Mouse (Mus musculus) neutrophil, adult 65 days (primary cell): ENCODE data around the gene Myt1. TPM values are rescaled to one million over a fixed set of nuclear protein-coding genes. Genes with fewer than 3 reads are reported as not detected.

Experiments used
- total RNA-seq: library from RNA; stranded (reverse); gene quantifications from 2 replicates; pipeline ENCODE4 v1.2.4, GENCODE M21; 2023

Myt1 gene
- not detected in 2 replicates for total RNA-seq

DNA sequence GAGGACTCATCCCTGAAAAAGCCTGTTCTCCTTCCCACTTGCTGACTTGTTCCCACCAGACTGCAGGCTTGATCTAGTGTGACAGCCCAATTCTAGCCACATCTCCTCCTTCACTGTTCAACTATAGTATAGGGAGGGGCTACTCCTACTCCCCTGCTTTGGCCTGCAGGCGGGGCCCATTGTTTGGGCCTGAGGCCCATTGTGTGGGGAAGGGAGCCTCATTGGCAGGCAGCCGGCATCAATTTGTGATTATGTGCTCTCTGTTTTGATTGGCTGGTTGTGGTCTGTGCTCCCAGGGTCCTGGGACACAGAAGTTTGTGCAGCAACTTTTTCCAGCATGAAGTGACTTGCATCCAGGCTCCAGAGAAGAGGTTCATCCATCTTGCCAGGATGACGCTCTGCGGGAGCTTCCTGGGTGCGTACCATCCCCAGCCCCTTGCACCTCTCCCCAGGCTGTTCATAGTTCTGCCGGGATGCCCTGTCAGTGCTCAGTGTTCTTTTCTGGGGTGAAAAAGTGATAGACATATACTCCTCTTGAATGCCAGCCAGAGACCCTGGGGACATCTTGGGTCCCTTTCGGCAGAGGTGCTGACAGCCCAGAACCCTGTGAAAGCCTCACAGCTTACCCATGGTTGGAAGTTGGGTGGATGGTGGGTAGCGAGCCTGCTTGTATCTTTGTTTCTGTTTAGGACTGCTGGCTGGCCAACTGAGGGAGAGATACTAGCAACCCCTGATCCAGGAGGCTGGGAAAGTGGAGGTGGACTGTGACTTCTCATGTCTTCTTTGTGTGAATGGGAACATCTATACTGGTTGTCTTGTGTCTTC, at the start of gene Myt1:
Gene Myt1, plus strand, starts transcription at position 327 of the 825 bp plus-strand sequence.

DNA sequence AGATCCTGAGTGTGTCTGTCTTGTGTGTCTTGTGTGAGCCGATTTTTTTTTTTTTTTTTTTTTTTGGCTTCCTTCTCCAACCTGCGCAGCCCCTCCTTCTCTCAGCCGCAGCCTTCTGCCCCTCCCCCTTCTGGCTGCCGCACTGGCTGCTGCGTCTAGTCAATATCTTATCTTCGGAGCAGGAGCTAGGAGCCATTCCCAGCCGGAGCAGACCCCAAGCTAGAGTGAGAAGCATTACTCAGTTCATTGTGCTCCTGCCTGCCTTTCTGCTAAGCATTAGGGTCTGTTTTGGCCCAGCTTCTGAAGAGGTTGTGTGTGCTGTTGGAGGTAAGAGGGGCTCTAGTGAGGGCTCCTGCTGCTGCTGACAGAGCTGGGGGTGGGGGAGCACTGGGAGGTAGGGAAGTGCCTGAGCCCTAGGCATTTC, 48.2 kb upstream of the Myt1 start, which contains the start of gene Oprl1:
Gene Oprl1, plus strand, starts transcription at position 114 of the 424 bp plus-strand sequence.

DNA sequence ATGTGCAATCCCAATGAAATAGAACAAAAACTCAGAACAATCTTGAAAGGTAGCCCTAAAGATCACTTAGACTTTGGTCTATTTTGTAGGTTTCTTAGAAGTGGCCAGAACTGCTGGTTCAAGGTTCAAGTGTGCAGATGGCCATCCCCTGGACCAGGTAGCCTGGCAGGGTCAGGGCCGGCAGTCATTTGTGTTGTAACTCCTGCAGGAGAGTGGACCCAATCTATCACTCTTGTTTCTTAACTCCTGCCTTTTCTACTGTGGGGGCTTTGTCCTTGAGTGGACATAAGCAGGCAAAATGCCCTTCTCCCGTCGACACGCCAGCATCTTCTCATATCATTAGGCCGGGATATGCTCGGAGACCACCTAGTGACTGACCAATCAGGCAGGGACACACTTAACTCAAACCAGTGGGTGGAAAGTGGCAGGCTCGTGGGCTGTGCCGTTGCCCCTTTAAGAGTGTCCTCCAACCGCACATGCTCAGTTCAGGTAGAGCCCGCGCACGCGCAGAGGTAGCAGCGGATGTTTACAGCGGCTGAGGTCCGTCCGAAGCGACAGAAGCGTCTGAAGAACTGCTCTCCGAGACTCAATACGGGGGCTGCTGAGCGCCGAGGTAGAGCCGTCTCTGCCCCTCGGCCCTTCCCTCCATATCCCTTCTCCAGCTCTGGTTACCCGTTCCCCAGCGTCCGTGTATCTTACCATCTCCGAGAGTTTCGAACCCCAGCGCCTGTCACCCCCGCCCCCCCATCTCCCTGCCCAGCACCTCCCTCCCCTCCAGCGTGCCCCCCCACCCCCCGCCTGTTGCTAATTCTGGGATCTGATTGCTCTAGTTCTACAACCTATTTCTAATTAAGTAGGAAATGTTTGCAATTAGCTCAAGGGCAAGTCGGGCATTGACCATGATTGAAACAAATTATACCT, 74.5 kb downstream of the Myt1 start, which contains the start of gene Pcmtd2:
Gene Pcmtd2, plus strand, starts transcription at position 483 of the 921 bp plus-strand sequence.

DNA sequence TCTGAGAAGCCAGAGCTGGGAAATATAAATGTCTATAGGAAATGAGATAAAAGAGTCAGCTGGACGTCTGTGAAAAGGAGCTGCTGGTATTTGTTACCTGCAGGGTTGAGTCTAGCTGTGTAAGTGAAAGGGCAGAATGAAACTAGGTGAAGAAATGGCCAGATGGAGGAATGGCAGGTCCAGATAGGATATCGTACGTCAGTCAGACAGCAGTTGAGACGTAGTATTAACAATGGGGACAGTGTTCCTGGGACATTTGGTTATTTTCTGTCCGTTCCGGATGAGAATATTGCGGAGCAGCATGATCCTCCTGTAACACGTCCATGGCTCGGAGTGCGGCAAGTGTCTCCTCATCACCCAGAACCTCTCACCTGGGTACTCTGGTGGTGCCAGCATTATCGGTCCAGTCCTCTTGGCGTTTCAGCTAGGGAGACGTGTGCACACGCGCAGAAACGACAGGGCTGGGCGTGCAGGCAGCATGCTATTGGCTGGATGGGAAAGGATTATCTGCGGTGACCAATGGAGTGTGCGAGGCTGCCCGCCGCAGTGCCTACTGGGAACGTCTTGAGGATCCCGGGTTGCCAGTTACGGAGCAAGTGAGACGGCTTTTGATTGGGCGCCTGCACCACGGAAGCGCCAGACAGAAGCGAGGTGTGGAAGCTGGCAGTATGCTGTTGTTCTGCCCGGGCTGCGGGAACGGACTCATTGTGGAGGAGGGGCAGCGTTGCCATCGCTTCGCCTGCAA, 100.8 kb downstream of the Myt1 start, which contains the start of gene Polr3k:
Gene Polr3k, plus strand, starts transcription at position 547 of the 745 bp plus-strand sequence.

Other genes with a start within 250 kb of the Myt1 start
- gene Dnajc5, start 242.8 kb upstream of the Myt1 start, total RNA-seq = 132 and 159 TPM in 2 replicates
- gene Uckl1, start 178.4 kb upstream of the Myt1 start, total RNA-seq = 77.5 and 81.8 TPM in 2 replicates
- 32.6 and 38.4 TPM in 2 replicates for gene Prpf6, start 171.5 kb upstream of the Myt1 start, total RNA-seq
- gene Zfp512b, start 170.5 kb upstream of the Myt1 start, total RNA-seq = 9.1 and 14.6 TPM in 2 replicates
- 7.9 and 9.4 TPM in 2 replicates for gene Samd10, start 164.1 kb upstream of the Myt1 start, total RNA-seq
- not detected in 2 replicates for gene Gm29797, start 106.3 kb upstream of the Myt1 start, total RNA-seq
- gene Sox18, start 91.7 kb upstream of the Myt1 start, total RNA-seq = 0.25 TPM in 1 of 2 replicates, not detected in the other
- gene Tcea2, start 83.0 kb upstream of the Myt1 start, total RNA-seq = 7.5 and 10.1 TPM in 2 replicates
- 245 and 280 TPM in 2 replicates for gene Rgs19, start 69.4 kb upstream of the Myt1 start, total RNA-seq
- not detected in 2 replicates for gene Lkaaear1, start 64.9 kb upstream of the Myt1 start, total RNA-seq
- gene Oprl1, start 48.3 kb upstream of the Myt1 start, total RNA-seq = 0.51 and 0.57 TPM in 2 replicates
- 21.4 and 26.6 TPM in 2 replicates for gene Pcmtd2, start 74.5 kb downstream of the Myt1 start, total RNA-seq
- 5.0 and 8.1 TPM in 2 replicates for gene Polr3k, start 101.0 kb downstream of the Myt1 start, total RNA-seq
- gene Gm14496, start 227.8 kb downstream of the Myt1 start, total RNA-seq = not detected in 2 replicates